Mouse (Mus musculus): ENCODE data around the gene Mdh1b.
A peak's percentile ranks its signal among the peaks of the same experiment; 100 is the strongest.

The Mdh1b gene

GRCm38 (mm10) chr1:63659591-63659990 is 70.5 kb downstream of the Mdh1b start:
- DNase-seq (ENCODE audit: low read depth, low spot score): peak; percentile 83

GRCm38 (mm10) chr1:63658016-63658415 is 72.1 kb downstream of the Mdh1b start:
- DNase-seq (ENCODE audit: low read depth, low spot score): peak; percentile 86
